Mouse (Mus musculus) kidney, postnatal 10 days (tissue): ENCODE results near the gene Shc3.

Source experiments
- DNase-seq: peaks from one replicate; pipeline ENCODE4 v3.0.0; 2021; ENCODE audit warnings: mixed read lengths

Gene Shc3

DNA sequence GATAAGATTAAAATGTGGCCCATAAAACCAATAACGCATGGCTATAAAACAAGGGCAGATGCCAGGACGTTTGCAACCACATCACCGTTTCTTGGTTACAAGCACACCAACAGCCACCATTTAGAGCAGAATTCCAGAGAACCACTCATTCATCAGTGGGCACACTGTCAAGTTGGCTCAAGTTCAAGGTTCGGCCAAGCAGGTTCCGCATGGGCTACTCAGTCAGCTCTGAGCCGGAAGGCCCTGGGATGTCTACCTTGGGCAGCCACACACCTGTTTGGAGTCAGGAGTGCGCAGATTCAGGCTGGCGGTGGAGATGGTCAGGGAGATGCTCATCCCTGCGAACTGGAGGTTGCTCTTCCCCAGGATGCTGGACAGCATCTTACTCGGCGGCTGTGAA, 89.4 kb downstream of the Shc3 start:
- DNase-seq: peak; percentile 67

DNA sequence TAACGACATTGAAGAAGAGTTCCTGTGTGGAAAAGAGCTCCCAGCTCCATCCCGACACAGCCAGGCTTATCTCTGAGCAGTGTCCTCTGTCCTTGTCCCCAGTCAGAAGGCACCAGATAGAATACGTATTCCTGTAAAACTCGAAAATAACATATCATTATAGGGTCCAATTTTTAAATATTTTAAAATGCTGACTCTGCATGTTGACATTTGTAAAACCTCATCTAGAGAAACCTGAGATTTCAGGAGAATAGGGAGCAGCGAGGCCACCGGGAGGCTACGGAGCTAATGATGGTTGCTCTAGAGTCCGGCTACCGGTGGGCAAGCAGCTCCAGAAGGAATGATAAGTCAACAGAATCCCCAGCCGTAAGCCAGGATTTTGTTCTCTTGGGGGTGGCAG, 92.2 kb downstream of the Shc3 start:
- no peak for DNase-seq

DNA sequence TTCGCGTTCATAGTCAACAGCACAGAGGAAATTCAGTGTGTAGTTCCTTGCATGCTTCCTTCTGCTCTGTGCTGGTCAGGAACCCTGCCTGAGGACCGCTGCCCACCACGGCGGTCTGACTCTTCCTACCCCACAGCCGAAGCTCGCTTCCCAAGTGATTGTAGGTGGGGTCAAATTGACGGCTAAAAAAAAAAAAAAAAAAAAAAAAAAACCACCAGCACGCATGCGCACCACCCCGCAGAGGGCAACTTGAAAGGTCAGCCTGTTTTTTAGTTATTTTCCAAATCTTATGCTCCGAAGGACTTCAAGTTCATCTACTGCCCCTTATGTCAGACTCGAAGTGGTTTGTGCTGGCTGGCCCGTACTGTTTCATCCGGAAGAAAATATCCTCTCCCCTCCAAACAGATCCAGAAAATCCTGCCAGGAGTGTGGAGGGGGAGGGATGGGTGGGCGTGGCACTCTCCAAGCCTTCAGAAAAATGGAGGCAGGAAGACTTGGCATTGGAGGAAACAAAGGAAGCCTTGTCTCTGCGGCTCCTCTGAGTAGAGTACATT, 100.4 kb downstream of the Shc3 start:
- no peak for DNase-seq

DNA sequence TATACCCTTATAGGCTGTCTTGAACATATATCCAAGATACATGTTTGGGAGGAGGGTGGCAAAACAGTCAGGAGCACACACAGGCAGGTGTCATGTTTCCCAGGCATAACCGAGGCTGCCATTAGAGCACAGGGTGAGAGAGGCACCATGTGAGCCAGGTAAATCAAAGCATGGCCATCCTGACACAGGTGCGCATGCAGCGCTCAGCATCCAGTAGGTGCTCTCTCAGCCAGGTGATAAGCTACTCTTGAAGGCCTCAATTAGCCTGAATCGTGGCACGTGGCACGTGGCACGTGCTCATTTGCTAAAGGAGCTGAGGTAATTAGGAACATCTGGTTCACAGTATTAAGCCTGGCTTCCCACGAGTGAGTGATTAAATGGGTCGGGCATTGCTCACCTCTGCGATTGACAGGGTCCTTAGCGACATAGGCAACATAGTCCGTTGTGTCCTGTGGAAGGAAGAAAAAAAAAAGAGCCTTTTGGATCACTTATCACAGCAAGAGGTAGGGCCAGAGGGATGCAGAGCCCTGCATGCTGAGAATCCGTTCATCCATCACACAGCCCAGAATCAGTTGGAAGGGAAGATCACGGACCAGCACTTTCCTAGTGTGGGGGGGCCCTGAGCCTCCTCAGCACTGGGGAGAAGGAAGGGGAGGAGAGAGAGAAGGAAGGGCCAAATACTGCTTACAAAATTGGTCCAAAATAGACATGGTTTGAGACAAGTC, 102.9 kb downstream of the Shc3 start:
- no peak for DNase-seq

DNA sequence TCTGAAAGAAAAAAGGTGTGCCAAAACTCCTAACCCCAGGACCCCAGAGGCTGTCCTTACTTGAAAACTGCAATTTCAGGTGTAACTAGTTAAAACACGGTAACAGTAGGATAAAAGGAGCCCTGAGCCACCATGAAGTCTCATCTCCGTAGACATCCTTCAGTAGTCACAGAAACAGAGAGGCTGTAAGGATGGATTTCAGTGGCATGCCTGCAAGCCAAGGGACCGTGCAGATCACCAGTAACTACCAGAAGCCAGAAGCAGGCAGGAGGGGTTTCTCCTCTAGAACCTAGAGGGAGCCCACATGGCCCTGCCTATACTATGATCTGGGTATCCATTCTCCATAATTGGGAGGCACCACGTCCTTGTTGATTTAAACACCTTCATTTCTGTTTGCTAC, 104.9 kb downstream of the Shc3 start:
- DNase-seq: no peak

DNA sequence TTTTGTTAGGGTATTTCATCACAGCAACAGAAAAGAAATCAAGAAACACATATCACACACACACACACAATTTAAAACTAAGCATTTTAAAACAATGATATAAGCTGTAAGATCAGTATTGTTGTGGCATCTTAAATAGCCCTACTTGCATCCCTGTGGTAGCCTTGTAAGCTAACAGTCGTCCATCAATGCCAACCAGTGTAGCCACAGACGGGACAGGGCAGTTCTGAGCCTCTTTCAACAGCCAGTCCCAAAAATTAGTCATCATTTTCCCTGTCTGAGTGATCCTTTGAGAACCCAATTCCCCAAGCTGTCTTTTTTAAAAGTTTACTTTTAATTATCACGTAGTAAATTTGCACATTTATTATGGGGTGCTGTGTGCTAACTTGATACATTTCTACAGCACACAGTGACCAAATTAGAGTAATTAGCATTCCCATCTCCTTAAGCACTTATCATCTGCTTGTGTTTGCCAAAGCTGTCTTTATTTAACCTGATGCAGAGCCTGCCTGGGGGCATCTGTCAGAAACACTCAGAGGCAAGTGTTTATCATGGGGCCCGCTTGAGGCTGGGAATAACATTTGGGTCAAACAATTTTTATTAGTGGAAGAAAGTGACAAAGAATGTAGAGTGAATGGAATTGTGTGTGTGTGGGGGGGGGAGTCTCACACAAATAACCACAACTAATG, 112.9 kb downstream of the Shc3 start:
- no peak for DNase-seq

DNA sequence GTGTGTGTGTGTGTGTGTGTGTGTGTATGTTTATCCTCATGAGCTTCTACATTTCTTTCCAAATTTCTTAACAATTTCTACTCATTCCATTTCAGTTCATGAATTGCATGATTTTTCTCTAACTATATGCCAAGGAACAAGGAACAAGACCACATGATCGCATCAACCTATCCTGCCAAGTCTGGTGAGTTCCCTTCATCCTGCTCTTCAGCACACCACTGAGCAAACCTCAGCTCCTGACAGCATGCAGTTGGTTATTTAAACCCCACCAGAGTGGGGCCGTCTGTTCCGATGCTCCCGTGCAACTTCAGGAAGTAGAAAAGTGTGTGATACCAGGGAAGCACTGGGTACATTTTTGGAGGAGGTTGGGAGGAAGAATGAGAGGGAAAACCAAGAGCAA, 122.7 kb downstream of the Shc3 start:
- DNase-seq: no peak

DNA sequence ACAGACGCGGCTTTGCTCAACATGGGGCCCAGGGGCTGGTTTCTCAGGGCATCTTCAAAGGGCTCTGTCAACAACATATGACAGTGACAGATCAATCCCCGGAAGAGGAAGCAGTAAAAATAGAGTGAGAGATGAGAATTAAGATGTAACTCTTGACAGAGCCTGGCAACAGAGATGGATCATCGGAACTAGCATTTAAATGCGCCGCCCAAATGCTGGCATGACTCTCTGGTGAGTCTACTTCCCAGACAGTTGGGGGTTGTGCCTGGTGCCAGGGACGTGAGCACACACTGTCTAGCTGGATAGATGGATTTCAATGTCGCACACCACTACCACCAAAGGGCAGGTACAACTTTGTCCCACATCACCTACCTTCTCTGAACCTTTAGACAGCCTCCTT, 126.3 kb downstream of the Shc3 start:
- no peak for DNase-seq

DNA sequence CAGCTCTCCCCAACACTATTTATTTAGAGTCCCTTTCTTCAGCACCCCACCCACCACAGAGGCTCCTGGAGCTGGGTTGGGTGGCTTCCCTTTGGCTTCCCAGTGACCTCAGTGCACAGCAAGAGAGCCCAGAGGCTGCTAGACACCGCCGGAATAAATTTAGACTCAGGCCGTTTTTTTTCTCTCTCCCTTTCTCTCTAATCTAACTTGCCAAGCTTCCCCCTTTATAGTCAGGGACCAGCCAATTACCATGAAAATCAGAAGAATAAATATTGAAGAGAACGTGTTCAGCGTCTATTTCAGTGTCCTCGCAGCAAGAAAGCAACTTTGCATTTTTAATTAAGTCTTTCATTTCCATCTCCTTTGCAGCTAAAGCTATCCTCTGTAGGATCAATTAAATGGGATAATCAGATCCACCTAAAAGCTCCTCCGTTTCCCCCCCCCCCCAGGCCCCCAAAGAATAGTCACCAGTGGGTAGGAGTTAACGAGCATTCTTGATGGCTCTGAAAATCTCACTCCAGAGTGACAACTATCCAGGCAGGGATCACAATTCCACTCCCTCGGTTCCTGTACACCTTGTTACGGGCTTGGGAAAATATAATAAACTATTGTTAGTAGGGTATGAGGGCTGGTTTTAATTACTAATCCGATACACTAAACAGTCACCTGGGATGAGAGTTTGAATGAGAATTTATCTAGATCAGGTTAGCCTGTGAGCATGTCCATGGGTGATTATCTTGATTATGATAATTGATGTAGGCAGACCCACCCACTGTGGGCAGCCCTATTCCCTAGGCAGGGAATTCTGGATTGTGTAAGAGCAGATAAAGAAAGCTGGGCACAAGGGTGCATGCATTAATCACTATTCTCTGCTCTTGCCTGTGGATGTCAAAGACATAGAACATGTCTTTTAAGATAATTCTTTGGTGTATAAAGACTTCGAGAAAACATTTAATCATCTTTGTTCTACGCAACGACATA, 131.8 kb downstream of the Shc3 start:
- no peak for DNase-seq

DNA sequence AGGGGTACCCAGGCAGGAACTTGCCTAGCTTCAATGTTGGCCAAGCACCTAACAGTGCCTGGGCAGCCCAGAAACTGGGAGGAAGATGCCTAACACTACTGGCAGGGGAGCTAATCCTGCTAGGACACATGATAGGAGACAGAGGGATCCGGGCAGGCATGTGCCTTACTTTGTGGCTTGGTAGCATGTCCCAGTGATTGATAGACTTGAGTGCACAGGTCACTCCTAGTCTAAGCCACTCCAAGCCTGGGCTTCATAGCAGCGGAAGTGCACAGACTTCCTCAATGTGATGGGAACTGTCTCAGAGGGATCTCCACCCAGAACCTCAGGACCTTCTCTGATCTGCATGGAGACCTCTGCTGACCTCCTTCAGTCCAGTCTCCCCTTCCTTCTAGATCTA, 134.1 kb downstream of the Shc3 start:
- peak; percentile 55 for DNase-seq

DNA sequence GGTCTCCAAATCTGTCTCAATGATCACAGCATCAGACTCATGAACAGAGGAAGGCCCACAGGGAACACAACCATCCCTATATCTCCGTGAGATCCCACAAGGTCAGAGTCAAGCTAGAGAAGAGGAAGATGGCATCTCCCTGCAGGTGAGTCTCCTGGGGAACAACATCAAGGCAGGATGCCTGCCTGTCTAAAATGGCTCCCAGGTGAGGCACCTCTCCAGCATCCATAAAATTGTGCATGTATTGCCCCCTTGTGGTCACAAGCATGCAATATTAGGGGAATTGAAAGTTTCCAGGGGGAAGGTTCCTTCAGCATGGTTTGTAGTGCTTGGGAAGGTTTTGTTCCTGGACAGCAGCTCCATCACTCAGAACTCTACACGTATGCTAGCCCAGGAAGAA, 134.8 kb downstream of the Shc3 start:
- DNase-seq: no peak

DNA sequence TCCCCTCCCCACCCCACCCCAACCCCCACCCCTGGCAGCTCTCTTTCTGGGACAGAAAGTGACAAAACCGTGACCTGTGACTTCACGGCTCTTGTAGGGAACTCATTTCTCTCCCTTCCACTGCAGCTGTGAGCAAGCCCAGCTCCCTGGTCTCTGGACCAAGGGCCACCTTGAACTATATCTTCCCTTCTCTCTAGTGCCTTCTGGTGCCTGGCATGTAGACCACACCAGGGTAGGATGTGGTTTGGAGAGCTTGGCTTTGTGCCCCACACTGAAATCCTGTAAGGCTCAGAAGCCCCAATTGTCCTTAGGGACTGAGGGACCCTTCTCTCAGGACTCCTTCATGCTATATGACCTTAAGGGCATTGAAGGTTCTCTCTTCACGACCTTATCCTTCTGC, 135.8 kb downstream of the Shc3 start:
- no peak for DNase-seq

DNA sequence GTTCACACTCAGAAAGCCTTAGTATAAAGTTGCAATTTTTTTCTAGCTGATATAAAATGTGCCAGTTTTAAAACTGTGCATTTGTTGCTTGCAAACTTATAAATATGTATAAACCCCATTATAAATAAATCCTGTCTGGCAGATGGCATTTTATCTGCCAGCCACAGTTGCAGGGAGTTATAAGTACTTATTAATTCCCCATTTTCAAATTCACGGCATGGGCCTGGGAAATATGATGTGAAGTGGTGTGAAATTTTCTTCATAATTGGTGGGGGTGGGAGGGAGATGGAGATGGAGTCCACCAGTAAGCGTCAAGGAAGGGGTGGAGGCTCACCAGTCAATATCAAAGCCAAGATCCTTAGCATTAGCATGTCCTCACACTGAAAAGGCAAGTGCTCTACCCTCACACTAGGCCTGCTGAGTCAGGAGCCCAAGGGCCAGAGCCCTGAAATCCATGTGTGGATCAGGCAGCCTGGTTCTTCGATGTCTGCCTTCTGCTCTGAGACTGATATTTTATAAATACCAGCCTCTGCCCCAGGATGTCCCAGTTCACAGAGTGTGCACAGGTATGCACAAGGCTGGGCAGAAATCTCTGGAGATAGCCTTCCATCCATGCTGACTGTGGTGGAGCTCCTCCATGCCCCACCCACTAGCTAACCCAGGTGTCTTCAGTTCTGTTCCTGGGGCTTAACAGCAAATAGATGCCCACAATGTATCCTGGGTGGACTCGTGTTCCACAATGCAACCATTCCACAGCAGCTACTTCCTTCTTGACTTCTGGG, 143.4 kb downstream of the Shc3 start:
- no peak for DNase-seq

DNA sequence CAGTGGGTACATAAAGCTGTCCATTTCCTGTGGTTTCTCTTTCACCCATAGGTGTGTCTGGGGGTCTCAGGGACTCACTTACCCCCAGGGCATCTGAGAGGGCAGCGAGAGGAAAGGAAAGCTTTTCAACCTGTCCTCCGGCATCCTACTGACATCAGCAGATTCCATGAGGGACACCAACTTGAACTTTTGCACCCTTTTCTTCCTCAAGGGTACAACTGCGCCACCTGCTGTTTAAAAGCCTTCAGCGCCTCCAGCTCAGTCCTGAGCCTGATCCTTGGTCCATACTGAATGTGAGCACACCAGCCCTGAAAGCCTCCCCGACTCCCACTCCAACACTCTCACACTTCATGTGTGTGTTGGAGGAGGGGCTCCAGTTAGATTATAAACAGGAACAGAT, 144.6 kb downstream of the Shc3 start:
- DNase-seq: peak; percentile 89

DNA sequence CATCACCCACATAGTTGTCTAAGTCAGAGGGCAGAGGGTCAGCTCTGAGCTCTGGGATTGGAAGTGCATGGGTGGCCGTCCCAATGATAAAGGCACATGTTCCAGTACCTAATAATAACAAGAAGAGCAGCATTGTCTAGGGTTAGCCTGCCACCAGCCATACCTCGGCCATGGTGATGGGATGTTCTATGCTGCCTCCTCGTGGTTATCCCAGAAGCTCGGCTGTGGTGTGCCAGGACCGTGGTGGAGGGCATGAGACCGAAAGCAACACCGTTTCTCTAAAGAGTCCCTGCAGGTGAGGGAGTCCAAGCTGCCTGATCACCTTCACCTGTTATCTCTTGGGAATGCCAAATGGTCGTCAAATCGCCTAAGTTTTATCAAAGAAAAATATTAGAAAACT, 145.6 kb downstream of the Shc3 start:
- no peak for DNase-seq

DNA sequence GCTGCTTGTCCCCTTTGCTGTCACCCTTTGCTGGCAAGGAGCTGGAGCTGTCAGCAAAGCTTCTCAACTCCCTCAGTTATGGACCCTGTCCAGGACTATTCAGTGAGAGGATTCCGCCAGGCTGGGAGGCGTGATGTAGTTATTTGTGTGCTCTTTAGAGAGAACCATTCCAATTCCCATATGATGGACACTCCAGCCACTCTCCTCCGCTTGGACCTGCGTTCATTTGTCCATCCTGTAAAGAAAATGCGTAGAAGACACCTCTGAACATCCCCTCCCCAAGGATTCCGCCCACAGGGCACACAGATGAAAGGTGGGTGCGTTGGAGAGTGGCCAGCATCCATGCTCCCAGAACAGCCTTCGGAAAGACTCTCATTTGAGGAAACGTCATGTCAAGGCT, 148.4 kb downstream of the Shc3 start:
- DNase-seq: no peak

DNA sequence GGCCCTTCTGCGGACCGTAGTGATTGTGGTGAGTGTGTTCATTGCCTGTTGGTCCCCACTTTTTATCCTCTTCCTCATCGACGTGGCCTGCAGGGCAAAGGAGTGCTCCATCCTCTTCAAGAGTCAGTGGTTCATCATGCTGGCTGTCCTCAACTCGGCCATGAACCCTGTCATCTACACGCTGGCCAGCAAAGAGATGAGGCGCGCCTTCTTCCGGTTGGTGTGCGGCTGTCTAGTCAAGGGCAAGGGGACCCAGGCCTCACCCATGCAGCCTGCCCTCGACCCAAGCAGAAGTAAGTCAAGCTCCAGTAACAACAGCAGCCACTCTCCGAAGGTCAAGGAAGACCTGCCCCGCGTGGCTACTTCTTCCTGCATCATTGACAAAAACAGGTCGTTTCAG, 149.7 kb downstream of the Shc3 start:
- DNase-seq: no peak

DNA sequence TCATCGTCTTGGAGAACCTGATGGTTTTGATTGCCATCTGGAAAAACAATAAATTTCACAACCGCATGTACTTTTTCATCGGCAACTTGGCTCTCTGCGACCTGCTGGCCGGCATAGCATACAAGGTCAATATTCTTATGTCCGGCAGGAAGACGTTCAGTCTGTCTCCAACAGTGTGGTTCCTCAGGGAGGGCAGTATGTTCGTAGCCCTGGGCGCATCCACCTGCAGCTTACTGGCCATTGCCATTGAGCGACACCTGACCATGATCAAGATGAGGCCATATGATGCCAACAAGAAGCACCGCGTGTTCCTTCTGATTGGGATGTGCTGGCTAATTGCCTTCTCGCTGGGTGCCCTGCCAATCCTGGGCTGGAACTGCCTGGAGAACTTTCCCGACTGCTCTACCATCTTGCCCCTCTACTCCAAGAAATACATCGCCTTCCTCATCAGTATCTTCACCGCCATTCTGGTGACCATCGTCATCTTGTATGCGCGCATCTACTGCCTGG, 150.2 kb downstream of the Shc3 start:
- no peak for DNase-seq

DNA sequence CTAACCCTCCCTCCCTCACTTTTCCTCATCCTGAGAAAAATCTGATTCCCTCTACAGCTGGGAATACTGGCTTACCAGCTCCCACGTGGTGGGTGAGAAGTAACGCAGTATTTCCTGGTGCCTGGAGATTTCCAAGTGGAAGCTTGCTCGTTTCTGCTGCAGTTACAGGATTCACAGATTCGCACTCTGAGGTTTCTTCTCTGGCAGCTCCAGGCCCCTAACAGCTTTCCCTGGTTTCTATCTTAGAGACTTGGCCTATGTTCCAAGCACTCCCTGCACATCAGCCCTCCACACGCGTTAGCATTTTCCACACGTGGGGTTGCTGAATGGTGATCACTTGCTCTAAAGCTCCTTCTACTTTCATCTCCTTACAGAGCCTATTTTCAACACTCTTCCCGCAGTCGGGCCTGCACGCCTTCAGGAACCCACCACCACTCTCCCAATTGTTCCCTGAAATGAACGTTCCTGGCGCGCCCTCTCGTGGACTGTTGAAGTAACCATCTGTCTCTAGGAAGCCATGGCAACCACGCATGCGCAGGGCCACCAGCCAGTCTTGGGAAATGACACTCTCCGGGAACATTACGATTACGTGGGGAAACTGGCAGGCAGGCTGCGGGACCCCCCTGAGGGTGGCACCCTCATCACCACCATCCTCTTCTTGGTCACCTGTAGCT, 150.8 kb downstream of the Shc3 start:
- peak; percentile 97 for DNase-seq

DNA sequence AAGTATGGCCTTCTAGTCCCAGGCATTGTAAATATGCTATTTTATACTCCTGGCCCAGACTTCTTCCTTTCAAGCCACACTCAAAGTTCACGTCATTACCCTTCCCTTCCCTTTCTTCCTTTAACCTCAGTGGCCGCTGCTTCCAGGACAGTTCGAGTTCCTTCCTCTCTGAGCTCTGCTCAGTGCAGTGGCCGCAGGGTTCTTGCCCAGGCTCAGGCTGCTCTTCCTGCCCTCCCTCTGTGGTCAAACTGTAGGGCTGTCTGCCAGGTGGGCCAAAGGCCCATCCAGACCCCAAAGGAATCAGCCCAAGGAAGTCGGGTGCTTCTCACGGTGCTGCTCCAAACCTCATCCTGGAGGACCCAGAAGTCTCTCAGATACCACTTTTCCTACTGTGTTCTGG, 151.4 kb downstream of the Shc3 start:
- peak; percentile 70 for DNase-seq

DNA sequence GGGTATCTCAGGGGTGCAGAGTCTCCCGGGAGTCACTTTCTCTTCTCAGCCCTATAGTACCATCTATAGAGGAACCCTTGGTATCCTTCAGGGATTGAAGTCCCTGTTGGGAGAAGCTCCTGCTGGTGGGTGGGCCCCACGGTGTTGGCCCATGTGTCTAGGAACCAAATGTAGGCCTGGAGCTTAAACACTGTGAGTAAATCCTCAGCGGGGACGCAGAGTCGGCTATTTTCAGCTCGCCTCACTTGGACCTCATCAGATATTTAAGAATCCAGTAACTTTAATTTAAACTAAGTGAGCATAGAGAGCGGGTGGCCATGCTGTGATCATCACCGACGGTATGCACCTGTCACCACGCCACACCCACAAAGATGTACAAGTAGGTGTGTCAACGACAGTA, 152.5 kb downstream of the Shc3 start:
- DNase-seq: no peak

DNA sequence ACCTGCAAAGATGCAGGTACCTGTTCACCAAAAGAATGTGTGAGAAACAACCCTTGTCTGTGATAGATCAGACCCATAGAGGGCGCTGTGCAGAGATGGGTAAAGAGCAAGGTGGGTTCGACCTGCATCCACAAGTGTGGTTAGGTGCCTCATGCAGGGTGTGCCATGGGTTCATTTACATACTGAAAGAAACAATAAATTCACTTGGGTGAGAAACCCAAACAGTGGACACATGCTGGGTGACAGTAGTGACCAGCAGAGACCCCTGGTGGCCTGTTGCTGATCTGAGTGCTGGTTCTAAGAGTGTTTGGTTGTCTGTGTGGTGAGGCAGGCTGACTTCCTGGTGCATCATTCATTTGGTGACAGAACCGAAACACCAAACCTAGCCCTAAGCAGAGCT, 155.8 kb downstream of the Shc3 start:
- peak; percentile 71 for DNase-seq
